9 mouse cellular contexts compared by ENCODE assay signal in the genomic region with DNA sequence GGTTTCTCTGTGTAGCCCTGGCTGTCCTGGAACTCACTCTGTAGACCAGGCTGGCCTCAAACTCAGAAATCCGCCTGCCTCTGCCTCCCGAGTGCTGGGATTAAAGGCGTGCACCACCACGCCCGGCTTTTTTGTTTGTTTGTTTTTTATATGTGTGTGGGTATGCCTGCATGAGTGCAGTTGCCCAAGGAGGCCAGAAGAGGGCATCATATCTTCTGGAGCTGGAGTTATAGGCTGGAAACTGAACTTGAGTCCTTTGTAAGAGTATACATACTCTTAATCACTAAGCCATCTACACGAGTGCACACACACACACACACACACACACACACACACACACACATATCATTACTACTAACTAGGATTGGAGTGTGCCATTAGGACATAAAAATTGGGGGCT. TPM values are rescaled to one million over a fixed set of nuclear protein-coding genes. Genes with fewer than 3 reads are reported as not detected.
DNase-seq lines count a peak whose midpoint lies in the region; ATAC-seq and TF ChIP-seq lines count a peak whose summit lies in the region.
"Not testable (repeated sequence)": the region's sequence is repeated elsewhere in the genome, so short reads cannot be mapped to it uniquely, and the experiment has no call there.
"Had no signal": no experiment of that assay in that cellular context is flagged by ENCODE, and none has a peak within 500 bp of the region (broad histone marks: within the 10 kb centered on the region; RNA-seq: fewer than 3 reads in every experiment).

No protein-coding gene starts in this region.

- not testable (repeated sequence) for H3K4me3 ChIP-seq in E14TG2a.4 (replicated peaks; ENCODE audit: low read length); MEL (ENCODE audit: control insufficient read depth in 1 of 2, insufficient read depth in 1 of 2, low read depth in 2 of 2, low read length in 2 of 2); forebrain, postnatal 0 days (ENCODE audit: low read depth, low read length); intestine, postnatal 0 days (ENCODE audit: low read depth, low read length); layer of hippocampus, adult 2 months; liver, postnatal 0 days (ENCODE audit: low read depth, low read length); stomach, postnatal 0 days (ENCODE audit: low read depth, low read length)

- H3K4me2 ChIP-seq in forebrain, postnatal 0 days (ENCODE audit: low read depth); intestine, postnatal 0 days (replicated peaks; ENCODE audit: low read depth); liver, postnatal 0 days (ENCODE audit: low read depth, low read length); stomach, postnatal 0 days (replicated peaks; ENCODE audit: low read depth): not testable (repeated sequence)

- 0 out of 2 replicates have a peak, but pooled peaks have one; percentile 11 for TF ChIP-seq CTCF in E14TG2a.4 (conservative IDR thresholded peaks at IDR 0.05; ENCODE audit: low read length)
- peak in 2 of 3 experiments; percentile 28 to 31; a peak in 4 of 6 replicates for TF ChIP-seq CTCF in MEL (IDR thresholded peaks at IDR 0.05 in 2 of 3, conservative IDR thresholded peaks at IDR 0.05 in 1 of 3; ENCODE audit: control insufficient read depth in 1 of 3, insufficient read depth in 1 of 3, low read depth in 2 of 3, low read length in 3 of 3, poor library complexity in 1 of 3, severe bottlenecking in 1 of 3)
- peak; percentile 15; the same call in 1 of the 2 replicates for TF ChIP-seq CTCF in forebrain, postnatal 0 days (IDR thresholded peaks at IDR 0.05; ENCODE audit: low read depth)
- TF ChIP-seq CTCF in intestine, postnatal 0 days (IDR thresholded peaks at IDR 0.05; ENCODE audit: low read depth) = peak; percentile 21; the same call in 1 of the 2 replicates
- peak; percentile 37 for TF ChIP-seq CTCF in layer of hippocampus, adult 2 months (conservative IDR thresholded peaks at IDR 0.05)
- TF ChIP-seq CTCF in liver, postnatal 0 days (IDR thresholded peaks at IDR 0.05; ENCODE audit: low read depth) = peak; percentile 11; the same call in 1 of the 2 replicates
- TF ChIP-seq CTCF in stomach, postnatal 0 days (IDR thresholded peaks at IDR 0.05; ENCODE audit: low read depth) = 0 out of 2 replicates have a peak, but pooled peaks have one; percentile 23

- not testable (repeated sequence) for H3K27ac ChIP-seq in MEL (ENCODE audit: control insufficient read depth, low read depth, low read length); forebrain, postnatal 0 days (ENCODE audit: low read depth, low read length); intestine, postnatal 0 days (ENCODE audit: low read depth, low read length); layer of hippocampus, adult 2 months; liver, postnatal 0 days (ENCODE audit: low read depth); stomach, postnatal 0 days (replicated peaks)

- not testable (repeated sequence) for DNase-seq in MEL (ENCODE audit: low read depth, low spot score); forebrain, postnatal 0 days; layer of hippocampus, adult 2 months (ENCODE audit: low spot score in 2 of 2); liver, postnatal 0 days; stomach, postnatal 0 days (ENCODE audit: low spot score)
- peak; percentile 71 for DNase-seq in ZHBTc4 (ENCODE audit: low read depth, low spot score)

- H3K36me3 ChIP-seq in E14TG2a.4 (ENCODE audit: insufficient read depth, low read length); MEL (ENCODE audit: control insufficient read depth in 1 of 2, insufficient read depth in 2 of 2, low read length in 2 of 2); forebrain, postnatal 0 days (ENCODE audit: insufficient read depth); intestine, postnatal 0 days (ENCODE audit: control insufficient read depth, insufficient read depth); liver, postnatal 0 days (replicated peaks; ENCODE audit: insufficient read depth, low read length); stomach, postnatal 0 days (ENCODE audit: control insufficient read depth, insufficient read depth, low read length): not testable (repeated sequence)

- TF ChIP-seq RAD21 in MEL (IDR thresholded peaks at IDR 0.05; ENCODE audit: low read depth, low read length) = not testable (repeated sequence)

- H3K9ac ChIP-seq in MEL (ENCODE audit: control insufficient read depth, low read depth, low read length, poor library complexity, severe bottlenecking); forebrain, postnatal 0 days; intestine, postnatal 0 days (ENCODE audit: low read depth, low read length); liver, postnatal 0 days (replicated peaks); stomach, postnatal 0 days (ENCODE audit: low read length): not testable (repeated sequence)

- peaks cover 22% of the 10 kb centered on the region for H3K27me3 ChIP-seq in E14TG2a.4 (ENCODE audit: insufficient read depth, low read length)
- not testable (repeated sequence) for H3K27me3 ChIP-seq in MEL (ENCODE audit: control insufficient read depth in 1 of 2, insufficient read depth in 2 of 2, low read length in 2 of 2); forebrain, postnatal 0 days (ENCODE audit: insufficient read depth, low read length); liver, postnatal 0 days (ENCODE audit: insufficient read depth, low read length); stomach, postnatal 0 days (ENCODE audit: control insufficient read depth, insufficient read depth, low read length)
- H3K27me3 ChIP-seq in intestine, postnatal 0 days (replicated peaks; ENCODE audit: control insufficient read depth, insufficient read depth, low read length) = peaks cover 36% of the 10 kb centered on the region

- not testable (repeated sequence) for H3K9me3 ChIP-seq in E14TG2a.4 (ENCODE audit: low read length); MEL (replicated peaks; ENCODE audit: insufficient read depth, low read length); forebrain, postnatal 0 days (ENCODE audit: low read length); intestine, postnatal 0 days (ENCODE audit: control insufficient read depth); liver, postnatal 0 days (ENCODE audit: low read length); stomach, postnatal 0 days (ENCODE audit: control insufficient read depth, low read length)

- H3K79me2 ChIP-seq in MEL (ENCODE audit: control insufficient read depth, insufficient read depth, low read length, poor library complexity) = not testable (repeated sequence)

- peaks cover 45% of the 10 kb centered on the region for H3K4me1 ChIP-seq in E14TG2a.4 (replicated peaks; ENCODE audit: low read depth, low read length)
- not testable (repeated sequence) for H3K4me1 ChIP-seq in MEL (ENCODE audit: control insufficient read depth in 1 of 2, insufficient read depth in 2 of 2, low read length in 2 of 2); forebrain, postnatal 0 days (ENCODE audit: insufficient read depth); intestine, postnatal 0 days (replicated peaks; ENCODE audit: control insufficient read depth, insufficient read depth, low read length); liver, postnatal 0 days (ENCODE audit: insufficient read depth); stomach, postnatal 0 days (replicated peaks; ENCODE audit: control insufficient read depth, insufficient read depth)

- TF ChIP-seq POLR2A in MEL (IDR thresholded peaks at IDR 0.05; ENCODE audit: control insufficient read depth in 1 of 2, insufficient read depth in 1 of 2, low read depth in 1 of 2, low read length in 2 of 2, poor library complexity in 1 of 2) = not testable (repeated sequence)

- WGBS in forebrain, postnatal 0 days = 97% methylated on average over 6 of the region's 6 CpGs
- 94% methylated on average over 6 of the region's 6 CpGs for WGBS in intestine, postnatal 0 days
- 87% methylated on average over 6 of the region's 6 CpGs for WGBS in liver, postnatal 0 days (ENCODE audit: insufficient replicate concordance)
- 89% methylated on average over 6 of the region's 6 CpGs for WGBS in stomach, postnatal 0 days

- not testable (repeated sequence) for ATAC-seq in forebrain, postnatal 0 days; intestine, postnatal 0 days; liver, postnatal 0 days; stomach, postnatal 0 days (ENCODE audit: low FRiP score, low TSS enrichment)

- TF ChIP-seq EP300 in MEL (IDR thresholded peaks at IDR 0.05; ENCODE audit: low read depth in 1 of 2, low read length in 2 of 2); liver, postnatal 0 days (IDR thresholded peaks at IDR 0.05; ENCODE audit: low read depth); stomach, postnatal 0 days (optimal IDR thresholded peaks at IDR 0.05): not testable (repeated sequence)

RNA-seq across cellular contexts. Expression of a gene that starts 12.3 kb away (rescaled TPM):
- total RNA-seq in MEL (2012; rRNA removed) = 0.35 and 0.72 TPM in 2 replicates
- polyA plus RNA-seq in MEL (2012; ENCODE audit: insufficient read depth in 1 of 2, insufficient read length in 2 of 2, low read depth in 1 of 2, low replicate concordance in 2 of 2, missing spikeins in 1 of 2) = 1 to 10 TPM in 1 of 2 experiments, not detected in 1; 2.5 TPM
- 17.8 and 38.3 TPM in 2 replicates for total RNA-seq in forebrain, postnatal 0 days (2014; rRNA removed)
- 30.3 and 31.2 TPM in 2 replicates for polyA plus RNA-seq in forebrain, postnatal 0 days (2015; fragmentation: Nextera tagmentation; extraction: Ambion mirVana)
- 1.4 and 2.8 TPM in 2 replicates for polyA plus RNA-seq in intestine, postnatal 0 days (2015; fragmentation: Nextera tagmentation; extraction: Ambion mirVana)
- total RNA-seq in layer of hippocampus, adult 2 months (2021) = 10 to 100 TPM; 77.4 to 94.2 TPM
- 1.0 and 1.1 TPM in 2 replicates for polyA plus RNA-seq in liver, postnatal 0 days (2015; fragmentation: Nextera tagmentation; extraction: Ambion mirVana)
- polyA plus RNA-seq in stomach, postnatal 0 days (2015; fragmentation: Nextera tagmentation; extraction: Ambion mirVana) = 2.2 TPM in 2 replicates
- polyA plus RNA-seq: G1E had no signal

RNA-seq across cellular contexts. Expression of a gene that starts 44.7 kb away (rescaled TPM):
- total RNA-seq in MEL (2012; rRNA removed) = 17.0 and 17.5 TPM in 2 replicates
- polyA plus RNA-seq in MEL (2012; ENCODE audit: insufficient read depth in 1 of 2, insufficient read length in 2 of 2, low read depth in 1 of 2, low replicate concordance in 2 of 2, missing spikeins in 1 of 2) = 10 to 100 TPM in 1 of 2 experiments, not detected in 1; 16.1 TPM
- 0.77 and 1.5 TPM in 2 replicates for total RNA-seq in forebrain, postnatal 0 days (2014; rRNA removed)
- polyA plus RNA-seq in forebrain, postnatal 0 days (2015; fragmentation: Nextera tagmentation; extraction: Ambion mirVana) = 0.24 and 0.47 TPM in 2 replicates
- 65.3 and 72.5 TPM in 2 replicates for polyA plus RNA-seq in intestine, postnatal 0 days (2015; fragmentation: Nextera tagmentation; extraction: Ambion mirVana)
- 1 to 10 TPM; 5.6 to 7.0 TPM for total RNA-seq in layer of hippocampus, adult 2 months (2021)
- 1.3 and 1.6 TPM in 2 replicates for polyA plus RNA-seq in liver, postnatal 0 days (2015; fragmentation: Nextera tagmentation; extraction: Ambion mirVana)
- 9.5 and 11.0 TPM in 2 replicates for polyA plus RNA-seq in stomach, postnatal 0 days (2015; fragmentation: Nextera tagmentation; extraction: Ambion mirVana)
